Mouse (Mus musculus) olfactory bulb, adult 2 months (tissue): ENCODE measurements around the gene Gpbar1.

ENCODE experiments used
- CTCF ChIP-seq: fragments of 200-500 bp; IDR thresholded peaks from 2 replicates; pipeline ENCODE4 v1.5.1; 2012; ENCODE audit warnings: low read depth, mild to moderate bottlenecking, low read length, moderate library complexity; ENCODE audit not compliant: insufficient read depth
- POLR2A ChIP-seq: fragments of 200-500 bp; IDR thresholded peaks from 2 replicates; pipeline ENCODE4 v1.6.1; 2012; ENCODE audit warnings: mild to moderate bottlenecking, low read depth, low read length, moderate library complexity; ENCODE audit not compliant: insufficient read depth

- TF ChIP-seq CTCF: no peak
- TF ChIP-seq POLR2A: no peak
These were observed 11.8 kb downstream of the Gpbar1 start for GRCm38 (mm10) chr1:74290141-74290540.
